Mouse (Mus musculus) liver, postnatal 0 days (tissue): ENCODE measurements around the gene Pax8.

Experiments used
- CTCF ChIP-seq: sonication (generic); IDR thresholded peaks from 2 replicates; pipeline ENCODE4 v1.5.1; 2016; ENCODE audit warnings: antibody characterized with exemption, low read depth
- EP300 ChIP-seq: IDR thresholded peaks from 2 replicates; pipeline ENCODE4 v1.6.1; 2016; ENCODE audit warnings: antibody characterized with exemption, low read depth, mild to moderate bottlenecking

DNA sequence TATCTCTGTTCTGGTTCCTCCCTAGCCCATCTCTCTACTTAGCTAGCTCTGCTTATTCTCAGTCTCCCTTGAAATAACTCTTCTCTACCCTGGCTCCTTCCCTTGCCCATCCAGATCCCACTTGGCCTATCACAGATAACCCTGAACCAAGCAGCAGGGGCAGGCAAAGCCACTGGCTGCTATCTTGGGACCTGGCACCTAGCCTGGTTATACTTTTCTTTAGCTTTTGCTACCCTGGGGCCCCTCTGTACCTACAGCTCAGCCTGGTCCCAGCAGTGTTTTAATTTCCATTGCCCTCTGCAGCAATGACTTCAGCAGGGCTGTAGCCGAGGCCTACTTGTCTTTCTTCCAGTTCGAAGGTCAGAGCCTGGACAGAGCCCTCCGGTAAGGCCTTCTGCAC lies 74.7 kb downstream of the Pax8 start:
- TF ChIP-seq CTCF (no peak), EP300 (no peak)
